Mouse (Mus musculus): ENCODE data around the gene Pkm.

The Pkm gene

DNA sequence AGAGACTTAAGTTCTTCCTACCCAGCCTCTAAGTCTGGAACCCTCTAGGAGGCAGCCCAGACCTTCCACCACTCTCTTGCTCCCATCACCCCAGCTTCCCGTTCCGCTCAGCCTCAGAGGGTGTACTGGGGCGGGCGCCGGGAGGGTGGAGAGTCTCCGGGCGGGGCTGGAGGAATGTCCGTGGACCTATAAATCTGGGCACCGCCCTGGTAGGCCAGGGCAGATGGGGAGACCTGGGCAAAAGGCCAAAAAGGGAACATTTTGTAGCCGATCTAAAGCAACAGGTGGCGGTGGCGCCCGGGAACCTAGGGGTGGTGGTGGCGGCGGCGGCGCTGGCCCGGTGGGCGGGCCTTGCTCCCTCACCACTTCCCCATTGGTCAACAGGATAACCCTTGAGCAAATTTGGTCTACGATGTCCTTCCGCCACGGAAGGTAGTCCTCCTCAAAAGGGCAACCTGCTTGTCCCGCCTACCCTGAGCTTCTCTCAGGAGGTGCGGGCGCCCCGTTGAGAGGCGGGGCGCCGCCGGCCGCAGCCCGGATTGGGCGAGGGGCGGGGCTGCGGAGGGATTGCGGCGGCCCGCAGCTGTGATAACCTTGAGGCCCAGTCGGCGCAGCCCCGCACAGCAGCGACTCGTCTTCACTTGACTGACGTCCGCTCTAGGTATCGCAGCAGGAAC is at the start of gene Pkm:
Gene Pkm, plus strand, starts transcription at position 411 of the 677 bp plus-strand sequence.
- peak; percentile 90 to 98 for DNase-seq

DNA sequence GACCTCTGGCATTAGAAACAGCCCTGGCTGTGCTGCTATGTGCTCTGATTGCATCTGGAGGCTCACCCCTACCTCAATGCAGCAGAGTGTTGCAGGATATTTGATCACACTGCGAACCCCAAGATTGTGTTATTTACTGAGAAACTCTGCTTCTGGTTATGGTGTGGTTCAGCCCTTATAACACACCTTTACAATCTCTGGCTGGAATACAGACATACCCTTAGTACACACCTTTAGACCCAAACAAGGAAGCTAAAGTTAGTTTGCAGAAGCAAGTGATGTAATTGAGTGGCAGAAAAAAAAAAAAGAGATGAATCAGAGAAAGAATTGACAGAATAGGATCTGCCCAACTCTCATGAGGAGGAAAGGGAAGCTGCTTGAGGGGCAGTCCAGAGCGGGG is 45.2 kb upstream of the Pkm start:
- DNase-seq = no peak

DNA sequence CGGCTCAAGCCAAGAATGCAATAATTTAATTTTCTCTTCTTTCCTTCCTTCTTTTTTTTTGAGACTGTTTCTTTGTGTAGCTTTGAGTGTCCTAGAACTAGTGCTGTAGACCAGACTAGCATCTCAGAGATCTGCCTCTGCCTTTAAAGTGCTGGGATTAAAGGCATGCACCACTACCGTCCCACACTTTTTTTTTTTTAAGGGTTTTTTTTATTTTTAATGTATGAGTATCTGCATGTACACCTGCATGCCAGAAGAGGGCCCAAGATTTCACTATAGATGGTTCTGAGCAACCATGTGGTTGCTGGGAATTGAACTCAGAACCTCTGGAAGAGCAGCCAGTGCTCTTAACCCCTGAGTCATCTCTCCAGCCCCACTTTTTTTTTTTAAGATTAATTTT is 40.4 kb upstream of the Pkm start:
- DNase-seq = no peak

DNA sequence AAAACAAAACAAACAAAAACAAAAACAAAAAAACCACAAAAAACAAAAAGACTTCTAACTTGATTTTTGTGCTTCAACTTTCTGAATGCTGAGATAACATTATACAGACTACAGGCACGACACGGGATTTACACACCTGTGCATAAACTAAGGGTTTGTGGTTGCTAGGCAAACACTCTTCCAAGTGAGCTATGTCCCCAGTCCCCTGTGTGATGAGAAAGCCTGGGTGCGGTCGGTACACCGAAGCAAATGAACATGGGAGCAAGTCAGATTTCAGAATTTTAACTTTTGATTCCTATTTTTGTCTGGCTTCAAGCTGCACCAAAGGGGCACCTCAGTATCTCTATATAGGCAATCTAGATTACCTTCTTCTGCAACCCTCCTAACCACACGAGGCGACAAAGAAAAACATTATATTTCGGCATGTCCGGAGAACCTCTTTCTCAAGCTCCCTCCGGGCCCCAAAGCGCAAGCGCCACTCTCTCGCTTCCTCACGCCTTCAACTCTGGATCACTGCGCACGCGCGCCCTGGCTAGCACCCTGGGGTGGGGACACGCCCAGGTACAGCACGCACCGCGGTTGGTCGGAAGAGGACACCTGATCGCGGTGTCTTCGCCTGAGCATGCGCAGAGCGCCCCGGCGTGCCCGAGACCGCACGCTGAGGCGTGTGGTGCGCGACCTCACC is 39.4 kb upstream of the Pkm start, which contains the start of gene Parp6:
Gene Parp6, plus strand, starts transcription at position 663 of the 685 bp plus-strand sequence.
- peak; percentile 100 for DNase-seq

DNA sequence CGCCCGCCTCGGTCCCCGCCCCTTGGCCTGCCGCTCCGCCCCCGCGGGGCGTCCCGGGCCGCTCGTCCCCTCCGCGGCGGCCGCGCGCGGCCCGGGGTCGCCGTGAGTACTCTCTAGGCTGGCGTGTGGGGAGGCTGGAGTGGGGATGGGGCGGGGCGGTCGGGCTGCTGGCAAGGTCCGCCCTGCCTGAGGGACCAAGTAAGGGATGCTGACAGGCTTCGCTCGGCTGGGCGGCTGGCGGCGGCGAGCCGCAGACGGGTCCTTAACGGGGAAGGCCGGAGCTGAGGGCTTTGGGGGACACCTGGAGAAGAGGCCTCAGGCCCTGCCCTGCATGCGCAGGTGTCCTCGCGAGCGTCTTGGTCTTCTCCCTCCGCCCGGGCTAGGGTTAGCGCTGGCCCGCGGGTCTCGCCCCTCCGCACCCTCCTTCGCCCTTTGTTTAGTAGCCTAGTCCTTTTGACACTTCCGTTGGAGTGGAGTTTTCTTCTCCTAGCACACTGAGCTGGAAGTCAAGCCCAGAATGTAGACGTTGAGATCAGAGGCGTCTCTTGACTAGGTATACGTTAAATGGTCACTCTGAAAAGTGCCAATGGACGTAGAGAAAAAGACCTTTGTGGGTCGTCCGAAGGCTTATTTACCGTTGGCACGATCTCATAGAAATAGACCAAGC is 38.7 kb upstream of the Pkm start:
- no peak for DNase-seq

DNA sequence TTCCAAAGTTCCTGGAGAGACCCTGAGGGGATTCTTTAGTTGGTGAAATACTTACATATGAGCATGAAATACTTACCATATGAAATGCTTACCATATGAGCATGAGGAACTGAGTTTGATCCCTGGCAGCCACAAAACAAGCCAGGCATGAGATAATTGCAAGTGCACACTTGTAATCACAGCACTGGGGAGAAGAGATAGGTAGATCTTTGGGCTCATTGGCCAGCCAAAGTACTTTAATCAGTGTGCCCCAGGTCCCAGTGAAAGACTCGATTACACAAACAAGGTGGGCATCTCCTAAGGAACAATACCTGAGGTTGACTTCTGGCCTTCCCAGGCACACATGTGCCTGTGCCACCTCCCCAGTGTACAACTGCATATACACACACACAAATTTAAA is 17.8 kb upstream of the Pkm start:
- DNase-seq = no peak

DNA sequence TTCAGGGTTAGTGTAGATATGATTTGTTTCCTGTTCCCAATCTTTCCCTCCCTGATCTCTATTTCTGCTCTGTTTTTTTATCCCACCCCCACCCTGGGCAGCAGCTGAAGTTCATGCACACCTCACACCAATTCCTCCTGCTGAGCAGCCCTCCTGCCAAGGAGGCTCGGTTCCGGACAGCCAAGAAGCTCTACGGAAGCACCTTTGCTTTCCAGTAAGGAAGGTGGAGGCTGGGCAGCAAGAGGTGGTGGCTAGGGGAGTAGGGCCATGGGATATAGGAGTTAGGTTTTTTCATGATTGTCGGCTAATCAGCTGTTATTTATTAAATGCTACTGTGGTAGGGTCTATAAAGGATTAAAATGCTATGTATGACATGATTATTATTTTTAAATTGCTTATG is 16.2 kb upstream of the Pkm start:
- no peak for DNase-seq

DNA sequence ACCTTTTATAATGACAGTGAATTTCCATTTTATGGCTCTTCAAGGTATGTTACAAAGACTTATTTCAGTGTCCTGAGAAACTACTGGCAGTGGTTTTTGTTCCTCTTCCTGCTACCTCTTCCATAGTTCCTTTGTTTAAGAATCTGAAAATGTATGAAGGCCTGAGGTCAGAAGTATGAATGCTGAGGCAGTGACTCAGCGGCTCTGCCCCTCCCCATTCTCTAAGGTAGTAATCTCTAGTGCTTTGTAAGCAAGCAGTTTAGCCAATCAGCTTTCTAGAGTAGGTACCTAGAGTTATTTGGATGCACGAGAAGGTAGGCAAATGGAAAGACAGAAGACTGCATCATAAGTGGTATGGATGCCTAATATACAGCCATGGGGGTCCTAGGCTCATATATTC is 14.8 kb upstream of the Pkm start:
- no peak for DNase-seq

DNA sequence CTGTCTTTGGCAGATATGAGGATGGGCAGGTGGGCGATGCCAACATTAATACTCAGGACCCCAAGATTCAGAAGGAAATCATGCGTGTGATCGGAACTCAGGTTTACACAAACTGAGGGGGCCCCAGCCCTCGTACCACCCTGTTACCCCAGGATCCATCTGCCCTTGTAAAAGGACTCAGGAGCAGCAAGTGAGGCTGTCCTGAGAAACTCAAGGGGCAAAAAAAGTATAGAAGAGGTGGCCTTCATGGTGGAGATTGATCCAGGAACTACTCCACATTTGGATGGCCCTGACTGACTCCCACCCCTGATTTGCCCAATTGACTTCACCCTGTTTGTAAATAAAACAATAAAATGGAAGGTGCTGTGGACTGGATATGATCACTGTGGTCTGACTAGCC is 6.3 kb upstream of the Pkm start:
- no peak for DNase-seq

DNA sequence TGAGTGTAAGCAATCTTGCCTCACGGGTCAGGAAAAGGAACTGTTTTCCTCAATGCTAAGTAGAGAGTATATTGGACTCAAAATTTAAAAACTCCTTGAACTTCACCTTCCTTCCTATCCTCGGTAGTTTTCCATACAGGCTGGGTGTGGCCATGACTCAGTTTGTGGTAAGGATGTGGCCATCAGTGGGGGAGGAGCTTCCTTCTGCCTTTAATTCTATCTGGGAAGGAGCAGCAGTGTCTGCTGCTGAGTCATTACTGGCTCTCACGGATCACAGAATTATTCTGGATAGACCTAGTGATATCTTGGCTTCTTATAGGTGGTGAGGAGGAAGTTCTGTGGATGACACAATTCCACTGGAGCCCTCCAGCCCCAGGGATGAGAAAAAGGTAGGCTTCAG is 2.8 kb upstream of the Pkm start:
- no peak for DNase-seq

DNA sequence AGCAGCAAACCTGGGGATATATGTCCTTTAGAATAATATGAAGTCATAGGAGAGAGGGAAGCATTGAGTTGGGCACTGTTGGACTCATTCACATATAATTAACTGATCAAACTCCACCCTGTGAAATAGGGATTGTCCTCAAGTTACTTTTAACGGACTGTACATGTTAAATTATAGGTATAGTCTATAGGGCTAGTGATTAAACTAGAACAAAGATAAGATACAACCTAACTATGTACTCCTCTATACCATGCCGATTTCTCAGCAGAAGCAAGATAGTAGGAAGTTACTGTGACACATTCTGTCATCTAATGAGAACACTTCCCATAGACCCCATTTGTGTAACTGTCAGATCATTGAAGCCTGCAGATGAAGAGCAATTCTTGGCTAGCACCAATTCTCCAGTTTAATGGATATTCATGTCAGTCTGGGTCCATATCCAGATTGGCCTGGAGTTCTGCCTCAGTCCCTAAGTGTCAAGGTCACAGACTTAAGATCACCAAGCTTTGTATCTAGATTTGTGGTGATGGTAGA is 1.7 kb upstream of the Pkm start:
- DNase-seq = no peak

DNA sequence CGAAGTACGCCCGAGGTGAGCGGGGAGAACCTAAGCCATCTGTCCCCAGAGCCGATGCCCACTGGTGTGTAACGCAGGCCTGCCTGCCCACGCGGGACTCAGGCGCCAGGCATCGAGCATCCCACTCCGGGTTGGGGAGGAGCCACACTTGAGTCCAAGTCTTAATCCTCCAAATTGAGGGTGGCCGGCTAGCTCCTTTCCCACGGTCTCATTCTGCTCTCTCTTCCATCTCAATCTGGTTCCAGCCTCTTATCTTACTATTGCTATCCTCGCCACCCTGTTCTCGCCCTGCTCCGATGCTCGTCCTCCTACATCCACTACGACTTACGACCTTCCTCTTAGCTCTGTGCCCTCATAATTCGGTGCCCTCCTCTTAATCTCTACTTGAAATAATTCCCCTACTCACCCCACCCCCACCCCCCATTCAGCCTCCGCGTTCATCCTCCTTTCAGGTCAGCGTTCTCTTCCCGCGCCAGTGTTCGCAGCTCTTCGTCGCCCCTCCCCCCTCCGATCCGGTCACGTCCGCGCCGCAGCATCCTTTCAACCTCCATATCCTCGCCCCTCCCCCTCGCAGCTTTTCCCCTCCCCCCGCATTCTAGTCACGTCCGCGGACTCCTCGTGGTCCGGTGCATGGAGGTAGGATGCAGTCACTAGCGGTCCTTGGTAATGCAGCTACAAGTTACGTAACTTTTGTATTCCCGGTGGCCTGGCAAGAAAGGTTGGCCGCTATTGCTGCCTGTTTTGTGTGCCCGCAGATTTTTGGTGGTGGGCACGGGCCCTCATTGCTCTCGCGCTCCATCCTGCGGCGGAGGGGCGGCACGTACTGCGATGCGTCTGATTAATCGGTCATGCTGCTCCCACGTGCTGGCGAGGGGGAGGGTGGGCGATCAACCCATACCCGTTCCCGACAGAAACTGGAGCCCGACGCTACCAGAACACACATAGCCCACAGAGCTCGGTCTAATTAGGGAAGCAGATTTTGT is 758 bp downstream of the Pkm start:
- peak; percentile 57 to 73 for DNase-seq

DNA sequence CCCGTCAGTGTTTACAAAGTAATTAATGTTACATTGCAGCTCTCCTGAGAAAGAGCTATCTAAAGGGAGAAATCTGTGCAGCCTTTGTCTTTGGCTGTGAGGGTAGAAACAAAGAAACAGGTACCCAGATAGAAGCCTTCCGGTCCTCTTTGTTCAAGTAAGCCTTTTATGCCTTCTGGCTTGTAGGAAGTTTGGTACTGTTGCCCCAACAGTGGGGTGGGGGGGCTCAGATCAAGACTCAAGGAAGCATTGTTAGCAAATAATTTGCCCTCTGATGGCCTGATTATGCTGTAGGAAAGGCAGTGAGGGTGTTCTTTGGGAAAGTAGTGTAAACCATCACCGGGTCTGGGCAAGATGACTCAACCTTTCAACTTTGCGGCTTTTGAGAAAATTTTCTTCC is 2.0 kb downstream of the Pkm start:
- no peak for DNase-seq

DNA sequence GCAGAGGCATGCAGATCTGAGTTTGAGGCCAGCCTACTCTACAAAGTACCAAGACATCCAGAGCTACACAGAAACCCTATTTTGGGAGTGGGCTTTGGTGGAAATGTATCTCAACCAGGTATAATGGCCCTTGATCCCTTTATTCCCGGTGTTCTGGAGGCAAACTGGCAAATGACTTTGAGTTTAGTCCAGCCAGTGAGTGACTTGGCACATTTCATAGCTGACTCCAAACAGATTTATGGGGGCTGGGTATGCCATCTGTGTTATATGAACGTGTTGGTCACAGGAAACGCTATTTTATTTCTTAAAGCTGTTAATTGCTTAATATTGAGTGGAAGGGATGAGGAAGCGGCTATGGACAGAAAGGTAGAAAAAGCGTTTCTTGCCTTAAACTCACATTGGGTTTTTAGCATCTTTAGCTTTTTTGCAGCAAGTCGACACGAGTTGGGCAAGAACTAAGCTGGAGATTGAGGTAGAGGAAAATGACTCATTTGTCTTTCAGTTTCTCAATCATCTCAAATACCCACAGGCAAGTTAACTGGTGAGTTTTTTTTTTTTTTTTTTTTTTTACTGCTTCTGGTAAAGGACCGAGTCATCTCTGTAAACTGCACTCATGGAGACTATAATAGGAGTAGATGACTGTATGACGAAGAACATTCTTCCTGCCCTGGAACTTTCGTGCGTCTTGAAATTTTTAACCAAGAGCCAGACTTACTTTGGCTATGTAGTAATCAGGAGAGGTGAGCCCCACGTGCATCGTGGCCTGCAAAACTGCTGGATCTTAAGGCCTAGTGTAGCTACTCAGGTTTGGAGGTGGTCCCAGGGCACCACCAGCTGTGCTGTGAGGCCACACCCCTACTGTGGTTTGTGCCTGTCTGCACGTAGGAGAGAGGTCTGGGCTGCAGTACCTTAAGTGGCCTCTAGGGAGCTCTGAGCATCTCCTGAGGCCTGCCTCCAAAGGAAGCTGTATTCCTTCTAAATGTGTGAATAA is 3.2 kb downstream of the Pkm start:
- peak; percentile 76 to 84 for DNase-seq

DNA sequence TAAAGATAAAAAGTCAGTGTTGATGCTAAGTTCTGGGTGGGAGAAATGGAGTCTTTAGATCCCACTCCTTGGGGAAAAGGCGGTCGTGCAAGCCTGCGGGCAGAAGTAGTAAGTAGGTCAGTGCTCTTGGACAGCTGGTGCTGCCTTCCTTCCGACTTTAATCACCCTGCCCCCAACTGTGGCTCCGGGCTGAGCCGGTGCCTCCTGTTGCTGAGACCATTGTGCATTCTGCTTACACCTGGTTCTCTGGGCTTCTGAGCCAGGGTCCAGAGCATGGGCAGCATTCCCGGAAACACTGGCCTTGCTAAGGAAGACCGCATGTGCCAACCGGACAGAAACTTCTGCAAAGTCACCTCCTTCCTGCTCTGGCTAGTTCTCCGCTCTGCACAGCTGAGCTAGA is 4.3 kb downstream of the Pkm start:
- DNase-seq = no peak

DNA sequence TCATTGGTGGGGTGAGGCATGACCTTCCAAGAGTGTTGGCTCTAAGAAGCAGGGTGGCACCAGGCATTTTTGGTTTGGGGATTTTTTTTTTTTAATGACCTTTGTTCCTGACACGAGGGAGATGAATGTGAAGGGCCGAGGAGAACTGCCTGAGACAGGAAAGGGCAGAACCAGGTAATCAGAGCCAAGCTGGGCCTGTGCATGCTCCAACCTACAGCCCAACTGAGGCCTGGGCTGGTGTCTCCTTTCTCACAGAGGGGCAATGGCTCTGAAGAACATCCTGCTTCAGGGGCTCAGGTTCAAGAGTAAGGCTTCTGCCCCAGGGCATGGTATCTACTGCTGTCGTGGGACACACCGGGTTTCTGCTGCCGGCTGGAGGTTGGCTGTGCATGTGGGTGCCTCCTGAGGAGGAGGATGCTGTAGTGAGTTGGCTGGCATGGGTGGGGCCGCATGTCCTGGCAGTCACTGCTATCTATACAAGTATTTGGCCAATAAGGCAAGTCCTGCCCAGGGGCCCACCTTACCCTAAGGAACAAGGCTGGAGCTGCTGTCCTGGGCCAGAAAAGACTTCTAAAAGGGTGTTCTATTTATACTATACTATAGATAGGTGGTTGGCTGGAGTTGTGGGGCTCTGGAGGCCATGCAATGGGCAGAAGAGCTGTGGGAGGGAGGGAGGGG is 5.3 kb downstream of the Pkm start:
- no peak for DNase-seq

DNA sequence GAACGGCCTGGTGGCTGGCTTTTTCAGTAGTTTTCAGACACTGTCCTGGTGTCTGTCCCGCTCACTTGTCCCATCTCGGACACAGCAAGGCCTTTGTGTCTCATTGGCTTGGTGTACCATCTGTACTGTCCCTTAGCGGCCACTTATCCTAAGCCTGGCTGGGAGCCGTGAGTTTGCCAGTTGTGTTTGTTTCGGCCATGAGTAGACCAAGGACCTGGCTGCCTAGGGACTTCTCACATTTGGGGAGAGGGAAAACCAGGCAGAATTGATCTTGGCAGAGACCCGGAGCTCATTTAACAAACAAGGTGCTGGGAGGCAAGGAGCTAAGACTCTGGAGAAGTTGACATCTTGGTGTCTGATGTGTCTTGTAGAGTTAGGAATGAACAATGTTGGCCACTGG is 7.1 kb downstream of the Pkm start:
- no peak for DNase-seq

DNA sequence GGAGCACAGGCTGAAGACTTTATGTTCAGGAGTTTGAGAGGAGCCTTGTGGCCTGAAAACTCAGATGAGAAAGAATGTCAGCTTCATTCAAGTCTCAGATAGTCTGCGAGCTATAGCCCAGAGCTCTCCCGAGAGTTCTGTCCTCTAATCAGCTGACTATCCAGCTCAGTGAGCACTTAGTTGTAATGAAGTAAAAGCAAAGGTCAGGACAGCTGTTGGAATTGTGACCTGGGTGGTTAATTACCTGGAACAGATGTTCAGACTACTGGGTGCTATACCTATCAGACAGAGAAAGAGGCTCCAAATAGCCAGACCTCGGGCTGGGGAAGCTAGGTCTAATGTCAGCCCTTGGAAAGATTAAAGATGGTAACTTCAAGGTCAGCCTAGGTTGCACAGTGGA is 7.8 kb downstream of the Pkm start:
- no peak for DNase-seq

DNA sequence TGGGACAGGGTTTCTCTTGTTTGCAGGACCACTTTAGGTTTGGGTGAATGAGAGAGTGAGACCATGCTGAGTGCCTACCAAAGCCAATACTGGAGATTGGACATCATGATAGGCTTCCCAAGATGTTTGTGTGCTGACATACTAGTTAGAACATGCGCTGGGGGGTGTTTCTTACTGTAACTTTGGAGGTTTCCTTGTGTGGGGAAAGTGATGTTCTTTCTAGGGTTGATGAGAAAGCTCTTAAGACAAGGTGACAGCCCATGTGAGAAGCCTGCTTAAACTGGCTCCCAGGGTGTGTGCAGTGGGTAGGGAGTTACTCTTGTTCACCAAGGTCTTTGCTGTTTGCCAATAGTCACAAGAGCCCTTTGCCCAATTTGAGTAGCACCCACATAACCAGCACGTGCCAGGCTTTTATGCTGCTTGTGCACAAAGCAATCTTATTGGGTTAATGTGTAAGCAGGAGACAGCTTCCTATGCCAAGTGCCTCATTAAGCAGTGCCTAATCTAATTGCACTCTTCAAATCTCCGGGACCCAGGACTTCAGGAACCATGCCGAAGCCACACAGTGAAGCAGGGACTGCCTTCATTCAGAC is 8.6 kb downstream of the Pkm start:
- no peak for DNase-seq

DNA sequence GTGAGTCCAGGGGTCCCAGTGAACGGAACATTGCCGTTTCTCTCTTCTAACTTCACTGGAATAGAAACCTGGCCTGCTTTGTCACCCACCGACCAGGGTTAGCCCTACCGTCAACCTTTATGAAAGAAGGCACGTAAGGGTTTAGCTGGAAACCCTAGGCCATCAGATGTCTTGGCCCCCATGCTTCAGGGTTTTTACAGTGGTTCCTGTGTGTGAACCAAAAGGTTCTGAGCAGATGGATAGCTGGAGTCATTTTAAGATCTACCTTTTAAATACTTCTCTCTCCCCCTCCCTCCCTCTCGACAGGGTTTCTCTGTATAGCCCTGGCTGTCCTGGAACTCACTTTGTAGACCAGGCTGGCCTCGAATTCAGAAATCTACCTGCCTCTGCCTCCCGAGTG is 9.8 kb downstream of the Pkm start:
- no peak for DNase-seq
